Mouse (Mus musculus): Measurements from ENCODE around the gene Smap2. TPM values are rescaled to one million over a fixed set of nuclear protein-coding genes. Genes with fewer than 3 reads are reported as not detected.

Smap2 gene
- total RNA-seq (2012; rRNA removed) = 27.4 and 29.1 TPM in 2 replicates
- 20.0 and 20.1 TPM in 2 replicates for total RNA-seq (2014; rRNA removed)
- polyA plus RNA-seq (2012; ENCODE audit: insufficient read length, low read depth) = 110 and 111 TPM in 2 replicates

DNA sequence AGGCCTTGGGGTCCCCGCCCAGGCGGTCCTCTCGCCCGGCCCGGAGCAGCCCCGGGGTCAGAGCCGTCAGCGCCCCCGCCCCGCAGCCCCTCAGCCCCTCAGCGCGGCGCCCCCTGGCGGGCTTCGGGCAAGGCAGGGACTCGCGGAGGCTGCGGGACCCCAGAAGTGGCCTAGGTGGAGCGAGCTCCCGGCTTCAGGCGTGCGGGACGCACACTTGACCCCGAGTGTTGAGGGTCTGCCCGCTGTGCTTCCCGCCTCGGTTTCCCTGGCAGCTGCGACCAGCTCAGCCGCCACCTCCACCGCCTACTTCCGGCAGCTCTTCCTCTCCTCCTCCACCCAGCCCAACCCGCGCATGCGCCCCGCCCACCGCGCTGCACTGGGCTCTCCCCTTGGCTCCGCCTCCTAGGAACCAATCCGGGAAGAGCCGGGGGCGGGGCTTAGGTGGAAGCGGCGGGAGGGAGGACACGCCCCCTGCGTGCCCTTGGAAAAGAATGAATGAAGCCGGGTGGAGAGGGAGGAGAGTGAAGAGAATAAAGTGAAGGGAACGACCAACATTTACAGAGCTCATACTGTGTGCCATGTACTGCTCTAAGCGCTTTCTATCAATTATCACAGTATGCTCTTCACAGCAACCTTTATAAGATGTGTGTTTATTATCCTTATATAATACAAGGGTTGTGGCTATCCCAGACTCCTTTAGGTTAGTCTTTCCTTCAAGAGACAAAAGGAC, at the start of gene Smap2:
Smap2 (minus strand) TSS at position 320 of the 730 bp plus-strand sequence.
- Histone ChIP-seq H3K4me2 (ENCODE audit: insufficient read depth, low read depth, poor library complexity, severe bottlenecking) (peak within 1 kb of the TSS; percentile 42), H3K79me2 (replicated peaks; ENCODE audit: control insufficient read depth, extremely low read depth, insufficient read depth, poor library complexity, severe bottlenecking) (peaks cover 42% of the 10 kb centered on the region), H3K4me1 (ENCODE audit: control insufficient read depth in 1 of 2, insufficient read depth in 2 of 2) (peaks cover 0 to 24% of the 10 kb centered on the region in 2 experiments; a peak in 2 of 4 replicates), H3K9me3 (replicated peaks; ENCODE audit: low read length) (no peaks in the 10 kb centered on the region), H3K9ac (ENCODE audit: insufficient read depth, low read depth) (peak within 1 kb of the TSS; percentile 90), H3K4me3 (replicated peaks in 1 of 3; ENCODE audit: low read depth in 2 of 3, low read length in 2 of 3, poor library complexity in 1 of 3) (peak within 1 kb of the TSS; percentile 91 to 98 (median 97)), H3K27me3 (replicated peaks) (no peaks in the 10 kb centered on the region), H3K36me3 (replicated peaks in 1 of 2; ENCODE audit: control insufficient read depth in 1 of 2, insufficient read depth in 1 of 2, low read length in 1 of 2) (peaks cover 0 to 12% of the 10 kb centered on the region in 2 experiments), H3K27ac (ENCODE audit: insufficient read depth, low read depth) (peak within 1 kb of the TSS; percentile 70)
- peak; percentile 94 for DNase-seq (ENCODE audit: extremely low read depth)
- dilution Hi-C loops (cut with MboI; ENCODE audit: extremely low pct_ligation_motif_present, extremely low pct_unique_long_range_greater_than_20kb, low sequenced_read_pairs) (no loop called here), in situ Hi-C loops (cut with MboI; ENCODE audit: low pct_ligation_motif_present, low pct_unique_long_range_greater_than_20kb, low sequenced_read_pairs) (no loop called here)
- TF ChIP-seq MAX (IDR thresholded peaks at IDR 0.05; ENCODE audit: low read length) = no peak; the same call in 1 of the 2 replicates
- TF ChIP-seq TCF12 (IDR thresholded peaks at IDR 0.05; ENCODE audit: low read depth, low read length) = peak; percentile 62; the same call in 1 of the 2 replicates
- 0 out of 2 replicates have a peak, but pooled peaks have one; percentile 26 for TF ChIP-seq UBTF (IDR thresholded peaks at IDR 0.05; ENCODE audit: low read depth, low read length)
- peak; percentile 86 for TF ChIP-seq POLR2A (IDR thresholded peaks at IDR 0.05; ENCODE audit: low read depth, low read length)
- TF ChIP-seq SIN3A (IDR thresholded peaks at IDR 0.05; ENCODE audit: low read length) = peak; percentile 70
- TF ChIP-seq CHD2 (IDR thresholded peaks at IDR 0.05; ENCODE audit: low read length) = no peak
- TF ChIP-seq ZMIZ1 (IDR thresholded peaks at IDR 0.05; ENCODE audit: low read depth, low read length) = peak; percentile 50; the same call in 1 of the 2 replicates
- peak; percentile 33; the same call in 1 of the 2 replicates for TF ChIP-seq IRF4 (IDR thresholded peaks at IDR 0.05; ENCODE audit: low read depth, low read length)
- peak; percentile 59; the same call in 1 of the 2 replicates for TF ChIP-seq MAZ (IDR thresholded peaks at IDR 0.05; ENCODE audit: low read depth, low read length)
- TF ChIP-seq SMC3 (IDR thresholded peaks at IDR 0.05; ENCODE audit: low read depth, low read length) = peak; percentile 44
- TF ChIP-seq HCFC1 (IDR thresholded peaks at IDR 0.05; ENCODE audit: low read depth, low read length) = peak; percentile 50
- TF ChIP-seq CHD1 (IDR thresholded peaks at IDR 0.05; ENCODE audit: low read depth, low read length) = no peak
- peak in 1 of 2 experiments; percentile 63; a peak in 2 of 4 replicates for TF ChIP-seq CTCF (conservative IDR thresholded peaks at IDR 0.05 in 1 of 2, IDR thresholded peaks at IDR 0.05 in 1 of 2; ENCODE audit: low read depth in 2 of 2, low read length in 2 of 2)
- TF ChIP-seq MXI1 (IDR thresholded peaks at IDR 0.05; ENCODE audit: low read depth, low read length) = peak; percentile 48; the same call in 1 of the 2 replicates
- TF ChIP-seq ELF1 (IDR thresholded peaks at IDR 0.05; ENCODE audit: low read depth, low read length) = peak; percentile 91
- no peak for TF ChIP-seq JUN (IDR thresholded peaks at IDR 0.05; ENCODE audit: insufficient read depth, low read depth, low read length)
- TF ChIP-seq NRF1 (IDR thresholded peaks at IDR 0.05; ENCODE audit: low read depth, low read length) = peak; percentile 99
- TF ChIP-seq NELFE (IDR thresholded peaks at IDR 0.05; ENCODE audit: low read depth, low read length) = peak; percentile 78
- TF ChIP-seq MEF2A (IDR thresholded peaks at IDR 0.05; ENCODE audit: borderline replicate concordance, low read depth, low read length) = peak; percentile 18; the same call in 1 of the 2 replicates
- TF ChIP-seq POLR2AphosphoS2 (IDR thresholded peaks at IDR 0.05; ENCODE audit: low read depth, low read length) = peak; percentile 71; the same call in 1 of the 2 replicates
